Mouse (Mus musculus) cerebellum, postnatal 4 days (tissue): Measurements from ENCODE around the gene Spa17.

Source experiments
- DNase-seq, 2 experiments: peaks; one replicate each; pipeline ENCODE4 v3.0.0; 2022; ENCODE audit warnings: low spot score in 2 of 2, mixed read lengths in 1 of 2

Spa17 gene

GRCm38 (mm10) chr9:37613182-37613910 is at the start of gene Spa17:
Spa17 (minus strand) TSS chr9:37613722.
- peak; percentile 60 to 83 for DNase-seq

GRCm38 (mm10) chr9:37663210-37663609 is 49.7 kb upstream of the Spa17 start:
- no peak for DNase-seq

DNA sequence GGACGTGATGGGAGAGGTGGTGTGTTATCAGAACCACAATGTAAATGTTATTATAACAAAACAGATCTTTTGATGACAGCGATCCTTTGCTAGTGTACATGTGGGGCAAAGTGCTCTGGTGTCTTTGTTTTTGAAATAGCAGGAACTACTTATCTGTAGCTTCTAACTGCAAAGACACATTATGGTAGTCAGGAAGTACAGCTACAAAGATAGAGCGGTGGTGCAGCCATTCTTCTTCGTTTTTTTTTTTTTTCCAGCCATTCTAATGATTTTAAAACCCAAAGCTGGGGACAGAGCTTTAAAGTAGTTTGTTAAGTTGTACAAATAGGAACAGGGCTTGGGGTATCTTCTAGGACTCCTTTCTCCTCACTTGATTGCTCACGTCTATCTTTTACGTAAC is 45.9 kb upstream of the Spa17 start:
- DNase-seq: no peak

- peak; percentile 45 to 70 for DNase-seq
These were observed 43.5 kb upstream of the Spa17 start, which contains the start of gene Tbrg1 for GRCm38 (mm10) chr9:37656931-37657481. Tbrg1 (minus strand) TSS chr9:37657312.

DNA sequence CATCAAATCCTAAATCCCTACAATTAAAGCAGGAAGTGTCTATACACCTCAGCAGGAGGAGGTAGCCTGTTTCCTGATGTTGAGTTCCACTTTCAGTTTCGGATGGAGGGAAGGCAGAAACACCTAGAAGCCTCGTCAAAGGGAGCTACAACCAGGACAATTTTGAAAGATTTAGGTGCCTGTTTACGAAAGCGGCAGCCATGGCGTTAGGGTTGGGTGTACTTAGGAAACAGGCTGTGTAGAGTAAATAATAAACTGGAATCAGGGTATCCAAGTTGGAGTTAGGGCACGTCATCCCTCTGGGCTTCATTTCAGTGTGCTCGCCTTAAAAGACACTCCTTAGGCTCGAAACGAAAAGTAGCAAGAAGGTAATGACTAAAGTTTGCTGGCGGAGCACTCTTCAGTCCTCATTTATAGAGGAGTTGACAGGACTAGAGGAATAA is 42.9 kb upstream of the Spa17 start:
- no peak for DNase-seq

- DNase-seq: no peak
These were observed 42.4 kb upstream of the Spa17 start for GRCm38 (mm10) chr9:37655961-37656360.

DNA sequence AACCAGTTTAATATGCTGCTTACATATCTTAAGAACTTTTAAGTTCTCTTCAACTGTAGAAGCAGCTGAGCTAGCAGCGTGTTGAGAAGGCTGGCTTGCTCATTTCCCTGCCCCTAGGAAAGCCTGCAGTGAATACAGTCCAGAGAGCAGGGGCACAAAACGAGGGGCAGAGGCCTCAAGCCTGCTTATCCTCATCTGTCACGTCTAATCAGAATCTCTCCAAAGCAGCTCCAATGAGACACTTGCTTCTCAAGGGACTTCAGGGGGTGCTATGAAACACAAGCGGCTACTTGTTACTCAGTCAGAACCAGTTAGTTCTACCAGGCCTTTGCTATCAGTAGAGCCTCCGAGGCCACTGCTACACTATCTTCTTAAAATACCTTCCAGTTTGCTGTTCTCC is 40.3 kb upstream of the Spa17 start:
- no peak for DNase-seq

DNA sequence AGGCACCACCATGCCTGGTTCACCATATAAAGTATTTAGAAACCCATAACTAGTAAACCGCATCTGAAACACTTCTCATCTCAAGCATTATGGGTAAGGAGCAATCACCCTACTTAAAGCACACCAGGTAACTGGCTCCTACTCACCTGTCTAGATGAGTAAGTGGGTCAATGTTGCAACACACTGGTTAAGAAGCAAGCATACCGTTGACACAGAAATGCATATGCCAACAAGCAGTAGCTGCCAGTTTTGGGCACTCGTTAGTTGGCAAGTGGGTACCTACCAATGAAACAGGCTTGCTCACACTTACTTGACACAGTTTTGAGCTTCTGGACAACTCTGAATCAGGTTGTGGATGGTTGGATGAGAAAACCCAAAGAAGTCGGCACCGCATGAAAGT is 37.1 kb upstream of the Spa17 start:
- DNase-seq: no peak

GRCm38 (mm10) chr9:37646246-37646645 is 32.7 kb upstream of the Spa17 start:
- no peak for DNase-seq

DNA sequence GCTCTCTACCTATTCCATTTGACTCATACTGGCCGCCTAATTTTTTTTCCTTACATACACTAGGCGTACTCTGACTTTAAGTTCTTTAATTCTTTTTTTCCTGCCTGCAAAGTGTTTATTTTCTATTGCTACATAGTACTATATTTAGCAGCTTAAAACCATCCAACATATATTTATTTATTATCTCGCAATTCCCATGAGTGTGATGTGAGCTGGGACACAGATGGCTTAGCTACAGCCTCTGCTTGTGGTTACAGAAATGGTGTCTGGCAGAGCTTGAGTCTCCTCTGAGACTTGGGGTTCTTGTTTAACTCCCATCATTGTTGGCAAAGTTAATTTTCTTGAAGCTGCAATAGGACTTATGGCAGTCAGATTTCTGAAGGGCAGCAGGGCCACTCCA is 25.2 kb upstream of the Spa17 start:
- no peak for DNase-seq

GRCm38 (mm10) chr9:37636800-37637542 is 23.4 kb upstream of the Spa17 start:
- no peak for DNase-seq

DNA sequence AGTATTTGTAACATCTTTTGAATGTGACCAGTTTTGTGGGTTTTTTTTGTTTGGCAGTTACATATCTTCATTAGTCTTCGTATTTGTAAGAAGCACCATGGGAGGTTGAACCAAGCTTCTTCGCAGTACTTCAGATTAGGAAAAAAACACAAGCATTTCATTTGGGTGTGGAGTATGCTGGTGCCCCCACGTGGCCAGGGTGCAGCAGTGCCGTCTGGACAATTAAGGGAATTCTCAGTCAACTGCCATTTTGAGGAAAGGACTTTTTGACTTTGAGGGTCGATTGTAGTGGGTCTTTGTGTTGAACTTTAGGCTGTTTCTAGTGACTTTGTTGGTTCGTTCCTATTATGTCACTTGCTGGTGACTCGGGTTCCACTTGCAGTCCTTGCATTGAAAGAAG is 22.8 kb upstream of the Spa17 start:
- DNase-seq: peak in 1 of 2 experiments; percentile 53

DNA sequence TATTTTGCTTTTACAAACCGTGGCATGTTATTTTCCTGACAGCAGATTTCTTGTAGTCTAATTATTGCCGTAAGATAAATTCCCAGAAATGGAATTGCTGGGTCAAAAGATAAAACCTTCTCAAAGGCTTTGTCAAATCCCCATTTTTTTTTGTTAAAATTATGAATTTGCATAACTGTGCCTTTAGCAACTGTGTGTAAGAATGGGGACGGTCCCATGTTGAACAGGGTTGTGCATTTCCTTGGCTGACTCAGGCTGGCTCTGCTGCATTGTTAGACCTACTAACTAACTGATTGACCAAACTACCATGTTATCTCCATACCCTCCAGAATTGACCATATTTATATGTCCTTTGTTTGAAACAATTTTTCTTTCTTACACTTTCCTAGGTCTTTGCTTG is 20.7 kb upstream of the Spa17 start:
- no peak for DNase-seq

- no peak for DNase-seq
These were observed 18.8 kb upstream of the Spa17 start for GRCm38 (mm10) chr9:37632305-37632704.

GRCm38 (mm10) chr9:37629941-37630340 is 16.4 kb upstream of the Spa17 start:
- no peak for DNase-seq

DNA sequence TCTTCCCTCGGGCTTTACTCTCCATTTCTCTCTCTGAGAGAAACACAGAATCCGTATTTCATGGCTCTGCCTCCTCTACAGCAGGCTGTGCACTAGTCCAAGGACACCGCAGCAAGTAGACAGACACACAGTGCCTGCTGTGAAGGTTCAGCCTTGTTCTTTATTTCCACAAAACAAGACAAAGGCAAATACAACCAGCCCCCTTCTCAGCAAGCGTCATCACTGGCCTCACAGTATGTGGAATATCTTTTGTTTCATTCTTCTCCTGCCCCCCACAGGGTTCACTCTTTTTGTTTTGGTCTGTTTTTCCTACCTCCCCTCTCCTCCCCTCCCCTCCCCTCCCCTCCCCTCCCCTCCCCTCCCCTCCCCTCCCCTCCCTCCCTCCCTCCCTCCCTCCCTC is 15.1 kb upstream of the Spa17 start:
- no peak for DNase-seq

- no peak for DNase-seq
These were observed 13.7 kb upstream of the Spa17 start for GRCm38 (mm10) chr9:37627263-37627662.

GRCm38 (mm10) chr9:37626103-37626567 is 12.6 kb upstream of the Spa17 start:
- no peak for DNase-seq

GRCm38 (mm10) chr9:37625641-37626040 is 12.1 kb upstream of the Spa17 start:
- peak in 1 of 2 experiments; percentile 30 for DNase-seq

GRCm38 (mm10) chr9:37625129-37625528 is 11.6 kb upstream of the Spa17 start:
- DNase-seq: no peak

- no peak for DNase-seq
These were observed 11.0 kb upstream of the Spa17 start for GRCm38 (mm10) chr9:37624502-37624901.

DNA sequence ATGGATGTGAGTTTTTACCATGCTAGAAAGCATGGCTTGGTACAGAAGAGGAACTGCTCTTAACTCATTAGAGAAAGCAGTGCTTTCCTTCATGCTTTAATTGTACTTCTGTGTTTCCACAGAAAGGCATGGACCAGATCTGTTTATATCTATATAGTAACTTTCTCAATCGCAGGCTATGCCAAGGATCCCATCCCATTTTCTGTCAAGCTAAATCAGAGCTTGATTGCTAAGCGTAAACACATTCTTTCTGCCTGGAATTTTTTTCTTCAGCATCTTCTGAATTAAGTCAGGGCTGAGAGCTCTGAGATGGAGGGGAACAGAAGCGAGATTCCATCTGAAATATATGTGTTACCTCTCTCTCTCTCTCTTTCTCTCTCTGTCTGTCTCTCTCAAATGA is 10.5 kb upstream of the Spa17 start:
- DNase-seq: no peak

DNA sequence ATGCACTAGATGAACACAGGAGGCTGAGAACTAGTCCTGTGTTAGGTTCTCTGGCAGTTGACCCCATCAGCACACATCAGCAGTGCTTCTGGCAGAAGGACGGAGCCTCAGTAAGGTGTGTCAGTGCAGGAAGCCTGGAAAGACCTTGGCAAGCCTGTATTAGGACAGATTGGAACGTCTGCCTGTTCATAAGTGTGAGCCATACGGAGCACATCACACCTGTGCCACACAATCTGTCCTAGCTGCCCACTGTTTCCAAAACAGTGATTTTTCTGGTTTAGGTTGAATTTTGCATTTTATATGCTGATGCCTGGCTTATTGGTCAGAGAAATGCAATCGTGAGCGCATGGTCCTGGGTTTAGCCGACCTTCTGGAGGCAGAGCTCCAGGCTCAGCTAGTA is 7.8 kb upstream of the Spa17 start:
- no peak for DNase-seq
